Mouse (Mus musculus) liver (tissue): Measurements from ENCODE around the gene Thbs2.

Source experiments
- DNase-seq: peaks from one replicate; pipeline ENCODE4 v3.0.0-alpha.2; 2020; ENCODE audit warnings: mixed read lengths

The Thbs2 gene

DNA sequence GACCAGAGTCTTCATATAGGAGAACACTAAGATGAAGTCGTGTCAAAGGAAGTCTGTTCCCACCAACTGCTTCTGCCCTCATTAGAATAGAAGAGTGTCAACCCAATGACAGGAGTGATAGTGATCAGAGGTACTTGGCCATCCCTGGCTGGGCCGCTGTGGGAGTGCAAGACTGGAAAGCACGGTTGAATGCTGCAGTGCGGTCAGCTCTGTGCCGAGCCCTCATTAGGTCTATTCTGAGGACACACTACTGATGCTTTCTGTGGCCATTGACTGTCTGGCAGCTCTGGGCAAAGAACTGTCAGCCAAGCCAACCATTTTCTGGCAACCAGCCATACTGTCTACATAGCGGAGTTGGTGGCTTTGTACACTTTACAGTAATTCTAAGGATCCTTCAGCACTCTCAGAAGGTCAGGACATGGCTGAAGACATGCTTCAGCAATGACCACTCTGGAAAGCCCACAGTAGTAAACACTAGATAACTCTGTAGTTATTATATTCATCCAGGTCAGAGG, 2.3 kb upstream of the Thbs2 start:
- DNase-seq, result no peak

DNA sequence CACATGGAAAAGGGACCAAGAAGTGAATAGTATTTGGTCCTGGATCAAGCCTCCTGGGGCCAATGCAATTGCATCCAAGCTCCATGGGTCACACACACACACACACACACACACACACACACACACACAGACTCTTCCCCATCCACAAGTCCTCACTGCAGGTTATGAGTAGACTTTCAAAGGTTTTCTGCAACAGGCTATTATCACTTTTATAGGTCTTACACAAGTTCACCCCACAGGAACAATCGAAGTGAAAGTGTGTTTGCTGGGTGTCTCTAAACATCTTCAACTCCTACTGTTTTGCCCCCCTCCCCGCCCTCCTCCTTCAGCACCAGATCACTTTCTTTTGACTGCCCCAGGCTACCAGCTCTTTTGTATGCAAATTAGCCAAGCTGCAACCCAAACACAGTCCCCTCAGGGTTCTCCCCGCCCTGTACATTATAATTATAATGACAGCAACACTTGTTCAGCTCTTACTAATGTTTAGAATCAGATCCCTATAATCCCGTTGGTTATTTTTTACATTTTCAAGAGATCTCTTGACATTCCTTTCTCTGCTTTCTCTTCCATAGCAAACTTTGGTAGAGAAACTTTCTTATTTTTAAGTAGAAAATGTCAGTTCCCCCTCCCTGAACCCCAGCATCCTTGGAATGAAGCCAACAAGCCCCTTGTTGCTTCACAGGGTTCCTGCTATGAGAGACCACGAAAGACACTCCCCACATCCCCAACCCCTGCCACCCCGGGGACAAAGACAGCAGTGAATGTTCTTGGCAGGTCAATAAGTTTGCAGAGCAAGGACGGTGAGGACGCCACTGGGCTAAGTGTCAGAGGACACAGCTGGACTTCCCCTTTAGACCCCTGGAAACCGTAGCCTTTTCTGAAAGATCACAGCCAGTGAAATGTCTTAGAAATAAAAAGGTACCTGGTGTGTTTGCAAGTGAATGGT, 714 bp downstream of the Thbs2 start:
- no peak for DNase-seq

DNA sequence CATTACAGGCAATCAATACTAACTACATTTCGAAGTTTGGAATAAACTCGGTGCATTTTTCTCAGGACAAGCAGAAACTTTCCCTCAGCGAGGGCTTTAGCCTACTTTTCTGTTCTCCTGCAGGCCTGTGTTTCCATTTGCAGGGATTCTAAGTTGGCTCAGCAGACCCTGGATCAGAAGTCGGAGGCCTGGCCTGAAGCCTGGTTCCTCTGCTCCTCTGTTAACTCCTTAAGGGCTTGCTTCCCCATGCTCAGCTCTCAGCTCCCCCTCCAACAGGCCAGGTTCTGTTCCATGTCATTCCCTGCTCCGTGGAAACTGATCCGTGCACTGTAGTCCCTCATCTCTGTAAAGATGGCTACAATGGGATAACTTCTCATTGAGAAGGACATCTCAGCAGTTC, 2.1 kb downstream of the Thbs2 start:
- DNase-seq, result no peak

DNA sequence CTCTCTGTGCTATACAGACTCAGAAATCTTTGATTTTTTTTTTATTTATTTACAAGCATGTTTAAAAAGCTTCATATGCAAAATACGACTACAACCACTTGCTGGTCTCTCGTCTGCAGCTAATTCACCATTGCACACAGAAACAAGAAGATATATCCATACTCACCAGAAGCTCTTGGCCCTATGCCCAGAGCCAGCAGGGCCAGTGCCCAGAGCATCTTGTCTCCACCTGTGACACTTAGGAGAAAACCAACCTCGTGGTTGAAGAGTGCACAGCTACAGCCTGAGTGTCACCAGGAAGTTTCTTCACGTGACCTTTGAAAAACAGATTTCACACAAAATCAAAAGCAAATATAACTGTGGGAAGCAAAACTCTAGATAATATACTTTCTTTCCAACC, 2.8 kb downstream of the Thbs2 start:
- DNase-seq, result no peak

DNA sequence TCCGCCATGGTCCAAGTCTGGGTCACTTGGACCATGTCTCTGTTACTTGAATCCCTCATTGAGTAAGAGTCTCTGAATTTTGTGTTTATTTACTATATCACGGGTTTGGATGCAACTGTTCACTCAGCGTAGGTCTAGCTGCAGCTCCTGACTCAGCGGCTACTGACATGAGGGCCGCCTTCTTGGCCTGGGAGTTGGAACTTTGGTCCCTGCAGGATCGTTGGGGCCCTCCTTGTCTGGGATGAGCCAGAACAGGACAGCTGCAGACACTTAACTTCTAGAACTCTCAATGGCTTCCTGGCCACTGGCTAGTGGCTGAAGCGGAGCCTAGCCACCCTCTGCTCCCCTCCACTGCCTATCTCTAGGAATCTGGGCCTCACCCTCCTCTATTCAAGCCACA, 11.2 kb downstream of the Thbs2 start:
- DNase-seq, result no peak

DNA sequence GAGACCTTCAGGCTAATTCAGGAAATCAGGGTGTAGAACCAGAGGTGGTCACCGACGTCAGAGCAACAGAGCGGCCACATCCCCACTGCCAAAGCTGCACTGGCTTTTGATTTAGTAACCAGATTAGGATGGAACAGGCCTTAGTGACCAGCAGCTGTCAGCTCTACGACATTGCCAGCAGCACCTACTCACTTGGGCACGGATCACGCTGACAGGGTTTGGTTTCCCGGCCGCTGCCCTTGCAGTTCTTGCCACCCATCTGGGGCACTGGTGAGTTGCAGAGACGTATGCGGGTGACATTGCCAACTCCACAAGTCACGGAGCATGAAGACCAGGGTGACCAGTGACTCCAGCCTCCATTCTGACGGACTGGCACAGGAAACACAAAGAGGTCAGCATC, 13.0 kb downstream of the Thbs2 start:
- no peak for DNase-seq

- DNase-seq, result no peak
Measured at GRCm38 (mm10) chr17:14677198-14677597, 16.8 kb downstream of the Thbs2 start.

GRCm38 (mm10) chr17:14675517-14675916, 18.5 kb downstream of the Thbs2 start:
- DNase-seq, result no peak

- DNase-seq, result no peak
Measured at GRCm38 (mm10) chr17:14672402-14672801, 21.6 kb downstream of the Thbs2 start.

DNA sequence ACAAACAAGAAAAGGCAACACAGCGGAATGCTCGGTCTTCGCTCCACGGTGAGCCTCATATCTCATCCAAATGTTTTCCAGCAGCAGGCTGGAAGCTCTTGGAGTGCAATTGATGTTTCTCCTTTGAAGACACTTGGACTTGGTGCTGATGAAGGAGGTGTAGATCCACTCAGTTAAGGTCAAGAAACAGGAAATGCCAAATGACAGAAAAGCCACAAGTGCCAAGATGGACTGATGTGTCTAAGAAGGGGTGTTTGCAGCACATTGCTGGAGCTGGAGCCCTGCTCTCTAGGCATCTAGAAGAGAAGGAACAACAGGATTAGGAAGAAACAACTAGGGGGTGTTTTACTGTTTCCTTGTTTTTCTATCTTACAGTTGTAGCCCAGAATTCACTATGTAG, 26.8 kb downstream of the Thbs2 start:
- DNase-seq, result no peak

DNA sequence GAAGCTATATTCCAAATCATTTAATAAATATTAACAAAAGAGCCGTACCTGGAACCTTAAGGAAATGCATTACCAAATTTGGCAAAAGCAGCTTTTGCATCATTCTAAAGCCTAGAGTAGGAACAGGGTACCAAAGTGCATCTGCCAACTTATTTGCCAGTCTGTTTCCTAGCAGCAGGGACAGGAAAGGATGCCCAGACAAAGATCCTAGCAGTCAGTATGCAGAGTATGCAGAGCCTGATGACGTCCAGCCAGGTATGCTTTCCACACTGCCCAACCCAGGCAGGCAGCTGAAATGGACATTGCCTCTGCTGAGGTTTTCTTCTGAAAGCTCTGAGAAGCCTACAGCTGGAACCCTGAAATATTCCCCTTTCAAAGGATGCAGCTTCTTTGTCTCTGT, 27.6 kb downstream of the Thbs2 start:
- no peak for DNase-seq

DNA sequence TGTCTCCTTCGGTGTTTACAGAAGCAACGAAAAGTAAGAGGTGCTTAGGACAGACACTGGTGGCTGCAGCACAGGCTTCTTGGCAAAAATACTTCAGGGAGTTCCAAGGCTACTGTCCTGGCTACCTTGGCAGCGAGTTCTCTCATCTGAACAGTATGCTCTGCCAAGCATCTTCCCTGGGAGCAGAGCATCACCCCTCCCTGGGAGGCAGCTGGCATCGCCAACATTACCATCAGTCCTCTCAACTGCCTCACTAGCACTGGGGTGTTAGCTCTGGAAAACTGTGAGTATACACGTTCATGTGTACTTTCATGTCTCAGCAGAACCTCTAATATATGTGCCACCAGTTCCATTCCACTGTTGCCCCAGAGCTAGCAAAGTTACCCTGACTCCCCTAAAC, 30.7 kb downstream of the Thbs2 start:
- DNase-seq, result no peak

- DNase-seq, result no peak
Measured at GRCm38 (mm10) chr17:14662409-14662808, 31.6 kb downstream of the Thbs2 start.

DNA sequence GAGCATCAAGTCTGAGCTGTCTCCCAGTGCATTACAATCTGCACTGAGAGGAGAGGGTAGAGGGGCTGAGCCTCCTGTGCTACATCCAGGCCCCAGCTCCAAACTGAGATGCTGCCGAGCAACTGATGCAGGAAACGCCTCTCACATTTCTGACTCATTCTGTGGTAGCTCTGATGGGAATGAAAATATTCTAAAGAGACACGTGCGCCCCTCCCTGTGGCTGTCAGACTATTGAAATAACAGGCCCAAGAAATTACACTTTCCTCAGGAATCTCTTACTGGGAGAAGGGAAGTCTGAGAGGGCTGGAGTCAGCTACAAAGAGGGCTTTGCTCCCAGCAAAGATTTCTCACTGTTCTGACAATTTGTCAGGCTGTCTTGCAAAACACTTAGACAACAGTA, 34.3 kb downstream of the Thbs2 start:
- no peak for DNase-seq

- no peak for DNase-seq
Measured at GRCm38 (mm10) chr17:14658123-14658522, 35.9 kb downstream of the Thbs2 start.

DNA sequence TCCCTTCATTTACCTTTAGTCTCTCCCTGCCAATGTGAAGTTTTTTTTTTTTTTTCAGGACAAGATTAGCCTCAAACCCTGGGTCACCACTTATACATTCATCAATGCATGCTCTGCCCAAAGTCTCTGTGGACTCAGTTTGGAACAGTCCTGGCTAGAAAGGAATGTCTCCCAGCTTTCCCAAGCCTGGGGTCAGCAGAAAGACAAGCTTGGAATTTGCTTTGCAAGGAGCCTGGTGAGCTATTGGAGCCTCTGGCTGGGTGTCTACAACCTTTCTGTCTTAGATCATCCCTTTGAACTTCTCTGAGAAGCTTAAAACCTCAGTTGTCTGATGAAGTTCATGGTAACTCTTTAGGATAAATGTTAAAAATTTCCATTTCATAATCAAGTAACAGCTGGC, 36.9 kb downstream of the Thbs2 start:
- no peak for DNase-seq

GRCm38 (mm10) chr17:14654981-14655380, 39.1 kb downstream of the Thbs2 start:
- DNase-seq, result no peak

DNA sequence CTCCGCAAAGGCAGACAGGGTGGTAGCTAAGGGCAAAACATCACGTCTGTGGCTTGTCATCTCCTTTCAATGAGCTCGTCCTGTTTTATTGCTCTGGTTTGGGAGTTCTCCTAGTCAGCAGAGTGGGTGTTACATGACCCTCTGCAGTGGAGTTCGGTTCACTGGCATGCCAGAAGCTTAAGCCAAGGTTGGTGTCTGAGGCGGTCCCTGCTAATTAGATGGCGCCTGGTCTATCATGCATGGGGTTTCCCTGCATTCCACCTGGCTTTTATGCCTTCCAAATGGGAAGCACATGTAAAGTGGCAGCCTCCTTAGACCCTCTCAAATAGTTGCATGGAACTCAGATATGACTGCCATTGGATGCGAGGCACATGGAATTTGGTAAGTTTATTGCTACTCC, 42.0 kb downstream of the Thbs2 start:
- DNase-seq, result no peak

DNA sequence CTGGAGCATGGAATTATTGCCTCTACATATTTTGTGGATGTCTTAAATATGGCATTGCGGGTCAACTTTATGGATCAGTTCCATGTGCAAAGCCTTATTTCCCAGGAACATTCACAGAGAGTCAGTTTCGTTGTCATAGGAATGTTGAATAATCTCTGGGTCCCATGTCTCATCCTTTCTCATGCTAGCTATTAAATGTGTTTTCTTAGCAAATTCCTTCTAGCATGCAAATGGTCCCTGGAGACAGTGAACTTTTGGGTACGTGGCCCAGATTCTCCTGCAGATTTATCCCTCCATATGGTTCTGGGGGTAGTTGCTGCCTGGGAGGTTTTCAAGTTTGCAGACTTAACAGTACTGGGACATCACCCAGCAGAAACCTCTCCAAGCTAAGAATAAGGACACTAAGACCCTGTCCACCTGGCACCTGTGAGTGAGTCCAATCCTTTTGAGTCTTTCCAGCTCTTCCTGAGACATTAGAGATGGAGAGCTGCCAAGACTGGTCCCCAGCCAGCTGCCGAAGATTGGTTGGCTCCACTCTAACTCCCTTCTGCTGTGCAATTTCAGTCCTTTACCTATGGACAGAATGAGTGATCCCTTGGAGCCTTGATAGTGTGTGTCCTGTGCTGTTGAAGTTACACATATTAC, 45.9 kb downstream of the Thbs2 start:
- no peak for DNase-seq

DNA sequence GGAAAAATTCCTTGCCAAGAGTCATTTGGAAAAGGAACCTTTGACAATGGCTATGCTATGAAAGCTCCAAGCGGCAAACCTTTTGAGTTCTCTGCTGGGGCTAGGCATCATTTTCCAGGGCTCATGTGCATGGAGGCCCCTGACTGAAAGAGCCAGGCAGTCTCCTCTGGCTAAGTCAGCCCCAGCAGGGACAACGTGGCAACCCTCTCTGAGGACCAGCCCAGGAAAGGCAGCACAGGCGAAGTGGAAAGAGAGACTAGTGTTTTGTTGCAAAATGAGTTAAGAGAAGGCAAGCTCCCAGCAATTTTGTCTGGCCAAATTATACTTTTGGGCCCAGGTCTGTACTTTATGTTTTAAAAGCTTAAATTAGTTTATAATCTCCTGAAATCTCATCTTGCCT, 50.0 kb downstream of the Thbs2 start:
- no peak for DNase-seq

DNA sequence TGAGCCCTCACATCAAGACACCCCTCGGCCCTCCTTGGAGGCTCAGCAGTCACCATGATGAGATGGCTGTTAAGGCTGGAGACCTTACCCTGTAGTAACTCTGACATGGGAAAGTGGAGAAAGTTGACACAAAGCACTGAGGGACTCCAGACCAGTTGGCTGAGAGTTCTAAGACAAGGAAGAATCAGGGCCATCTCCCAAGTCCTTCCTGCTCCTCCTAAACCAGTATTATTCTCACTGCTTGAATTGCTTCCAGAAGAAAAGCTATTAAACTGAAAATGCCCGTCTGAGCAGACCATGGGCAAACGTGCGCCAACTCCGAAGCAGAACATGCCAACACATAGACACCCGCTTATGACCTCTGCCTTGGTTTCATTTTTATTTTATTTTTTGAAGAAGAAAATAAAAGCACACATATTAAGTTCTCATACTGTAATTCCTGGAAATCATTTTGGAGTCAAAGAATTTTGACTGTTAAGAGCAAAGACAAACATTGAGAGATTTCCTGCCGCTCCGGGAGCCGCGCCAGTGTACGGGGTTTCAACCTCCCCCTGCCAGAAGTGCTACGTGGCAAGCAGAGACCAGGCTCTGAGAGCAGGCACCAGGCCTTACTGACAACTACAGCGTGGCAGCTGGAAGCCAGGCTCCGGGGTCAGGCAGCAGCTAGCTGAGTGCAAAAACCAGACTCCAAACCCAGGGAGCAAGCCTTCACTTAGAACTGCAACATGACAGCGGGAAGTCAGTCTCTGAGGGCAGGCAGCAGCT, 53.5 kb downstream of the Thbs2 start:
- DNase-seq, result peak; percentile 25

DNA sequence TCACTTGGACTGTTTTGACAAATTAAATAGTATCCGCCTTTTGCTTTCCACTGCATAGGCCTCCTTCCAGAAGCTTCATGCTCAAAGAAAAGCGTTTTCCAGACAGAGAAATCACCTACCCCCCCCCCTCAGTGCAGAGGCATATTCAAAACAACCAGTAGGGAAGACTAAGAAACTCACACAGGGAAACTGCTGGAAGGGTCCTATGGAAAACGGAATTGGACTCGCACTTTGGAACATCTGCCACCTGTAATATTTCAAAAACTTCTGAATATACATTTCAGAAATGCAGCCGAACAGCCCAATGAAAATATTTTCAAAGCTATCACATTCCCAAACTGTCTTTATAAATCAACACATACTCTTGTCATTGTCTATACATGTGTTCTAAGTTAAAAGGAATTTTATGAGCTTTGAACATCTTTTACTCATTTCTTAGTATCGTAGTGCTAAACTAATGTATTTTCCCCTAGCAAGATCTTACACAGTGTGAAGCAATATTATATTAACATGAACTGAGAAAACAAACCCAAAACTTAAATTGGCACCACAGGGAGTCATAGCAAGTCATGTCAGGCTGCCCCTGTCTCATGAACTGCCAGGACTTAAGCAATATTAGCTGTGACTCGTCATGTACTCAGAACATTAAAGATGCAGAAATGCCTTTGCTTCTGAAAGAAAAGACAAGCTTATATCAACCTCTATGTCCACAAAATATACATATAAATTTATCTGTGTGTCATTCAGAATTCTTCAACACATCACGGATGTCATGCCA, 58.3 kb downstream of the Thbs2 start:
- DNase-seq, result no peak

GRCm38 (mm10) chr17:14628901-14629300, 65.1 kb downstream of the Thbs2 start:
- no peak for DNase-seq
